Mouse (Mus musculus) granulocyte monocyte progenitor cell, adult 5-6 weeks (primary cell): ENCODE measurements around the gene Mboat2. TPM values are rescaled to one million over a fixed set of nuclear protein-coding genes. Genes with fewer than 3 reads are reported as not detected.

ENCODE experiments used
- ATAC-seq: replicated peaks from 2 replicates; pipeline ENCODE4 v1.8.0; 2016; ENCODE audit warnings: mild to moderate bottlenecking, moderate TSS enrichment, inconsistent platforms; ENCODE audit not compliant: poor library complexity, severe bottlenecking
- total RNA-seq, 2 experiments: library from RNA; stranded (forward) in 1 of 2; stranded (reverse) in 1 of 2; fragments of 200-712, 200-1000 nt in 1 of 2; fragments of >200 nt in 1 of 2; fragmentation: Nextera tagmentation in 1 of 2; gene quantifications; 2 replicates each; pipeline ENCODE4 v1.2.3; 2014 to 2017

The Mboat2 gene
- total RNA-seq, 2 experiments from 2014 or later: 0.39 to 0.98 TPM

DNA sequence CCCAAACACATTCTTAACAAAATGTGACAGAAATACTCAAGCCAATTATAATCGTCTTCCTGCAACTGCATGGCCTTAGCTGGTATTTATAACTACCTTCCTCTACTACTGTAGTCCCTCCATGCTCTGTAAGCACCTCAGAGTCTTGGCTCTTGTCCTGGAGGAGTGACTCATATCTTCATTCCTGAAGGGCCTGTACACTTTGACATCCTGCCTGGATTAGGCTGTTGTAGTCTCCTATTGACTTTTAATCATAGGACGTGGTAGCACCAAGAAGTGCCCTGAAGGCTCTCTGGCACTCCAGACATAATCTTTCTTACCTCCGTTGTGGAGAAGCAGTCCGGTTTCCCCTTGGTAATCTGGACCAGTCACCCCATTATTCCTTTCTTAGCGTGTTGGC is 64.7 kb downstream of the Mboat2 start:
- ATAC-seq: no peak

DNA sequence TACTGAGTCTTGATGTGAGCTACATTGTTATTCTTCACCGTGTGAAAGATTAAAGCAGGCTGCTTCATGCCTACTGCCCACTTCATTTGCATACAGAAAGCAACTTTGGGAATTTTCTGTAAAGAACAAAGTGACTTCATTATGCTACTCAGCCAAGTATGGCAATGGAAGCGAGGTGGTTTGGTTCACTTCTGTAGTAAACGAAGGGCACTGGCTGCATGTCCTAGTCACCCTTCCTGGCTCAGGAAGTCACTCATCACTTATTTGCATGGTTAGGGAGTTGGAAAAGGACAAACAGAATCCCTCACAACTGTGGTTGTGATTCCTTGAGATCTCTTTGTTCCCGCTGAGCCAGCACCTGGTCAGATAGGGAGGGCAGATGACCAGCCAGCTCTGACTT is 66.7 kb downstream of the Mboat2 start:
- ATAC-seq: no peak

DNA sequence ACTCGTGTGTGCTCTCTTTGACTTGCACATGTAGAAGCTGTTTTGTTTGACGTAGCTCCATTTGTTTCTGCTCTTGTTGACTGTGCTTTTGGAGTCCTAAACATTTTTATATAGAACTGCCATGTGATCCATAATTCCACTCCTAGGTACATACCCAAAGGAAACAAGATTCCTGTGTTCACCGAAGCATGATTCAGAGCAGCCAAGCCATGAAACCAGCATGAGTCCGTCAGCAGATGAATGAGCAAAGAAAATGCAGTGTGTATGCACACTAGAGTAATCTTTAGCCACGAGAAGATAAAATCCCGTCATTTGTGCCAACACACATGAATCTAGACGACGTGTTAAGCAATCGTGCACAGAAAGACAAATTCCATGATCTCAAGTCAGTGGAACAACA is 67.5 kb downstream of the Mboat2 start:
- ATAC-seq: no peak

DNA sequence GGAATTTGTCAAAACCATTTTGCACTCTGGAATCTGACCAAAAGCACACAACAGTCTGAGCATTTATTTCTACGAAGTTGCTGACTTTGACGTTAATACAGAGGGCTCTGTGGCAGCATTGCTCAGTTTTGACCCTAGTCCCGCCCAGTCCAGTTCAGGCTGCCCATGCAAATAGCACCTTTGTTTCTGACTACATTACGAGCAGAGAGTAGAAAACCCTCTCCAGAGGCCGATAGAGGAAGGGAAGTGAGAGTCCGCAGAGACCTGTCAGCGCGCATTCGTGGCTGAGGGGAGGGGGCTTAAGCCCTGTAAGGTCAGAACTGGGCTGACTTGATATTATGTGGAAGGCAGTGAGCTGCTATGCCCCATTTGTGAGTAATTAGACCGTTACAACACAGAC is 69.0 kb downstream of the Mboat2 start:
- ATAC-seq: peak; percentile 27; the same call in 1 of the 2 replicates

DNA sequence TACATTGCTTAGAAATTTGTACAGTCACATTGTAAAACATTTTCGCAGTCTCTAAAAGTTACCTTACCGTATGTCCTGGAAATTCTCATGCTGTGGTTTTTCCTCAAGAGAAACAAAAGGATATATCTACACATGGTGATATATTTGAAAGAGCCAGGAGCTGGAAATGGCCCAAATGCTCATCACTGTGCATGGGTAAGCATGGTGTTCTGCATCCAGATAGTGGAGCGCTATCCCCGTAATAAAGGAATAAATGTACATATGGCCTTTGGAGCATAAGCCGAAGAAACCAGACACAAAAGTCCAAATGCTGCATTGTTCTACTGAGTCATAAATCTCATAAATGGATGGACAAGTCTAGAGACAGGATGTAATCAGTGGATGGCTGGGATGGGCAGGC is 72.1 kb downstream of the Mboat2 start:
- no peak for ATAC-seq

DNA sequence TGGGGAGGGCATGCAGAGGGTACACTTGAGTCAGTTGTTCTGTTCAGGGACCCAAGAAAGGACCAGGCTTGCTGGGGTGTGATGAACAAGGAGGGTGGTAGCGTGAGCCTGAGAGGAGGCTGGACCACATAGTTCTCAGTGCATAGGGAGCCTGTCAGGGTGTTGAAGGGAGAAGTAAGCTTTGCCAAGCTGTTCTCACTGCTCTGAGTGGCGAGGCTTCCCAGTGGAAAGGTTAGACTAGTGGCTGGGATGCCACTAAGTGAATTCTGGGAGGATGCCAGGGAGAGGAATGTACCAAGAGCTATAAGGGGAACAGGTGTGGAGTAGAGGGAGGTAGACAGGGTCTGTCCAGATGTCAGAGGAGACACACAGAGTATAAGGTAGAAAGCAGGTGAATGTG is 77.2 kb downstream of the Mboat2 start:
- ATAC-seq: no peak

DNA sequence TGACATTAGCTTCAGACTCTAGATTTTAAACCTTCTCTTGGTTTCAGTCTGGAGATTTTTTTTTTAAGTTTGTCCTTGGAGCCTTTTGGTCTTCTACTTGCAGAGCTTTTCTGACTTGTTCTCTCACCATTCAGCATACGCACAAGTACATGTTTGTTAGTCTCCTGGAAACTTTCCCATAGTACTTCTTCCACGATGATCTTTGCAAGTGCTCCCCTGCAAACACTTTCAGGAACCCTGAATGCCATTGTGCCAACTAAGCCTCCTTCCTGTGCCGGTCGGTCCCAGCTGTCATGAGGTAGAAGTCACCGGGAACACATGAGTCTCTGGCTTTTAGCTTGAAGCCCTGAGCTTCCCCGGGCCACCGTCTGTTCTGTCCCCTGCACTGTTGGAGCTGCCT is 79.0 kb downstream of the Mboat2 start:
- no peak for ATAC-seq

DNA sequence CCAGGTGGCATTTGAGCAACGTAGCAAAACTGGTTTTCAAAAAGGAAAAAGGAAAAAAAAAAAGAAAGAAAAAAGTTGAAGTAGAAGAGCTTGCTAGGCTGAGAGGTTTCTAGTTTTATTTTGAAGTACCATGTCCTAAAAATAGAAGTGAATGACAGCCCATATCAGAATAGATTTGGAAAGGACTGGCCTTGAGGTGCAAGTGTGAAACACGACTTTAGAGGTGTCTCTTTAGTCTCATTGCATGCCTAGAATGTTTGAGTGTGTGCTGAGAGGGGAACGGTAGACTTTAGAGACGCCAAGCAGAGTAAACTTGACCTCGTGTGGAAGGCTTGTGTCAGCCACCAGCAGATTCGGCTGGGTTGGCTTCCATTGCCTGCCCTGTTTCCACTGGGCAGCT is 81.5 kb downstream of the Mboat2 start:
- no peak for ATAC-seq

DNA sequence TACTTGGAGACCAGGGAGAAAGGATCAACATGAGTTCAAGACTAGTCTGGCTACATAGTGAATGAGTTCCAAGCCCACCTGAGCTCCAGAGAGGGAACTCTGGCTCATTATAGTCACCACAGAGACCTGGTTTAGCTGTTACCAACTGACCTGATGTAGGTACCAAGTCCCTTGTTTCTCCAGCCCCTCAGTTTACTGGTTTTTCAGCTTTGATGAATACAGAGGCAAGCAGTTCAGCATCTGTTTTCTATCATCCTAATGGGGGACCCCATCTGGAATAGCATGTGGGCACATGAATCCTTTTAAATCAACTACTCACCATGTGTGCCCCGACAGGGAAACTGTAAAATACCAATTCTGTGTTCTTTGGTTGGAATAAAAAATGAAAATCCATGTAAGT is 82.2 kb downstream of the Mboat2 start:
- no peak for ATAC-seq

DNA sequence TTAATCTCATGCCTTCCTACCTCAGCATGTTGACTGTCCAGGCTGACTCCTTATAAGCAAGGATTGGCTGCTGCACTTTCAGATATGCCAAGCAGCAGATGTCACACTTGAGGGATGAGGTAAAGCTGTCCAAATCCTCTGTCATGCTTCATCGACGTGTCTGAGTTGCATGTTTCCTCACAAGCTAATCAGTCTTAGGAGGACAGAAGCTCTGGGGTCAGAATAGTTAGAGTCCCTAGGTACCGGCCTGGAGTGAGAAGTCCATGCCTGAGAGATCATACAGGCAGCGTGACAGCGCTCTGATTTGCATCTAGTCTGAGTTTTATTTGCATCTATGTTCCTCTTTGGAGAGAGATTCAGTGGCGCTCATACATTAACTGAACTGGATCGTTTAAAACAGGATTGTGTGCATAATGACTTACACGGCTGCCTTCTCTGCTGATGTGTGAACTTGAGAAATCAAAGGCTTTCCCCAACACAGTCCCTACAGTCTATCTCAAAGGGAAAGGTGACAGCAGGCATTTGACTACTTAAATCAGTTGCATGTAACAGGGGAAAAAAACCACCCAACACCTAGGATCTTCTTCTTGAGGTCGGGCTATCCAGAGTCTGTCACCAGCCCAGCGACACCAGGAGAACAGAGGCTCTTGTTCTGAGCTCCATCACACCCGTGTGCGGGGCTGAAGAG is 88.0 kb downstream of the Mboat2 start:
- no peak for ATAC-seq

DNA sequence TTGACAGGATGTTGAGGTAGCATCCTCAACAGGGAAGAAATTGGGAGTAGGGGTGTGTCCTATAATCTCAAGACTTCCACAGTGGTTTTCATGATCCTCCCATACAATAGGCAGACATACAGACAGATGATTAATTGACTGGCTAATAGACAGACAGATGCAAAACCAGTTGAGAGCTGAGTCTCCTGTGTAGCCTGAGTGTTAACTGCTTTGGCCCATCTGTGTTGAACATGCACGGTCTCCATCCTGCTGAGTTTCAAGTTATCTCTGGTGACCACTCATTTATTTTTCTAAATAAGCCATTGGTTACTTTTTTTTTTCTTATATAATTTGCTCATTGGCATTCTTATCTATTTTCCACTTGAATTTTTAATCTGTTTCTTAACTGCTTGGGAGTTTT is 90.2 kb downstream of the Mboat2 start:
- ATAC-seq: no peak

DNA sequence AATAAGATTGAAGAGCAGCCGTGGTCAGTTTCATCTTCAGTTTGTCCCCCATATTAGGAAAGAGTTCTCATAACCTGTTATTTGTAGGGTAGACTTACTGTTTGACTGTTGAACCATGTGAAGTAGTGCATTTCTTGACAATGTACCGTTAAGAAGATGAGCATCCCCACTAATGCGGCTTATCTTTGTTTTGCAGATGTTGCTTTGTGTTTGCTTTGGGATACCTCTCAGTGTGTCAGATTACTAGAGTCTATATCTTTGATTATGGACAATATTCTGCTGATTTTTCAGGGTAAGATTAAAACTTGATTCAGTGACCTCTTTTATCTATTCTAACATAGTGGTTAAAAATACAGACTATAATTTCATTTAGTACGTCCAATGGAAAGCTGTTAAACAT is 93.3 kb downstream of the Mboat2 start:
- no peak for ATAC-seq

DNA sequence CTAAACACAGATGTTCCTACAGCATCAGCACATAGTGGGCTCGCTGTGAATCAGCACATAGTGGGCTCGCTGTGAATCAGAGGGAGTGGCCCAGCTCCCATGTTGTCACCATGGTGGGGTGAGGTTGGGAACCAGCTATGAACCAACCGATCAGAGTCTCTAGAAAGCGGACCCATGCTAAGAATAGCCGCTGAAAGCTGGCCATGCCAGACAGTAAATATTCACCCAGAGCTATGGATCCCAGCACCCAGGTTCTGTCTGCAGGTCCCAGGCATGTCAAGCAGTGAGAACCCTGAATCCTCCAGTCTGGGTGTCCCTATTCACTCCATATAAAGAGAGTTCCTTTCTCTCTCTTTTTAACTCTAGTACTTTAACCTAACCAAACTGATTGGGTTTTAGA is 94.6 kb downstream of the Mboat2 start:
- no peak for ATAC-seq

DNA sequence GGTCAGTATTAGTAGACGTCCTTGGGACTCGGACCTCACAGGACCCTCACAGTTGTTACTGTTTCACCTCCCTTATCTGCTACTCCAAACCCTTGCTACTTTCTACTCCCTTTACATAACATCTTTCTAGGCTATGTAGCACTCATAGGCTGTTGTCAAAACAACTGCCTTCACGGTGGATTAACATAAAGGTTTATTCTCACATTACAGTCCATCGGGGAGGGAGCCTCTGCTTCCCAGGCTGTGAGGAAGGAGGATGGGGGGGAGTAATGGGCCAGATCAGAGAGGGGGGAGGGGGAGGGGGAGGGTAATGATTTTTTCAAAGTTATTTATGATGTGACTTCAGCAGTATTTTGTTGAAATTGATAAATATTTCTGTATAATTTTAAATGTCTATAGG is 95.0 kb downstream of the Mboat2 start:
- no peak for ATAC-seq

DNA sequence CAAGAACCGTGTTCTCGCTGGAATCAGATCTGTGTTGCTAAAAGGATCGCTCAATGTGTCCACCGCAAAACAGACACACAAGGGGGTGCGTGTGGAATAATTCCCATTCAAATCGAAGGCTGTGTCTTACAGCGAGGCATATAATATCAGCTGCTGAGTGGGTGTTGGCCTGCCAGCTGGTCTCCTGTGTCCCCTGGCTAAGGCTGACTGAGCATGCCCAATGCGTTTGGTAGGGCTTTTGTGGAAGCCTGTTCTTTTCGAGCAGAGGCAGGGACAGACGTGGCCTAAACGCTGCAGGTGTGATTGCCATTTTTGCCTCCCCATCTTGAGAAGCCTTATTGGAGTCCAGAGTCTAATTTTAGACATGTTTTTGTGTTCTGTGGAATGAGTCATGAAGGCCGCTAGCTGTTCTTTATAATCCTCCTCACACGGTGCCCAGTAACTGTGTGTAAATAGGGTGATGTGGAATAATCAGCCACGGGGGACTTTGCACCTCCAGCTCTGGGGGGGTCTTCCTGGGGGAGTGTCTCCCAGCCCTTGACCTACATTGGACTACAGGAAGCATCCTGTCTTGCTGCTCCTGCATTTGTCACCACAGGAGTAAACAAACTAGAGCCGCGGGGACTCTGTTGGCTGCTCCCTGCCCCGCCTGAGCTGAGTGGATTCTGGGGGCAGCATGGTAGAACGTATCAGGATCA is 97.5 kb downstream of the Mboat2 start:
- ATAC-seq: no peak

DNA sequence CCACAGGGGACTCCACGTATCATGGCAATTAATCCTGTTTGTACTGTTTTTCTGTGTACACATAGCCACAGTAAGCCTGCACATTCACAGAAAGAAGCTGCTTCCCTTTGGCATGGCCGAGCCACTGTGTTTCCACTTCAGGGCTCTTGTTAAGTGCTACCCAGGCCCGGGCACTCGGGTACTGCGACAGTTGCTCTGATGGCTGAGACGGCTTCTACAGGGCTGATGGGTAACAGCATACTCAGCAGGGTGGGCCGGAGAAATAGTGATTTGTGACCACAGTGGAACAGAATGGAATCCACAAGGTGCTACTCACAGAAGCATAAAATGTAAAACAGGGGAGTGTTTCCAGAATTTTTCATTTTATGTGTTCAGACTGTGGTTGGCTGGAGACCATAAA is 98.4 kb downstream of the Mboat2 start:
- ATAC-seq: no peak

DNA sequence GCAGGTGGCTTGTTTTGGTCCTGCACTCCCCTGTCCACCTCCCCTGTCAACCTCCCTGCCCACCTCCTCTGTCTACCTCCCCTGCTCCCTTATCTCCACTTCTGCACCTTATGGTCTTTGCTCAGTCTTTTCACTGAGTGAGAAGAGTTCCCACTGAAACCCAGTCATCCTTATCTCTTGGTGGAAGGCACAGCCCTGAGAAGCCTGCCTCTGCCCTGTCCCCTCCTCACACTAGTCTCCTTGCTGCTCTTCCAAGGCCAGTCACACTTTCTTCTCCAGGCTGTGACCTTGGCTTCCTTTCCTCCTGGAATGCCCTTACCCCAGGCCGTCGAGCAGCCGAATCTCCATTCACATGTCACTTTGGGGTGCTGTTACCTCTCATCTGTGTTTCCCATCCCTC is 100.1 kb downstream of the Mboat2 start:
- ATAC-seq: no peak

DNA sequence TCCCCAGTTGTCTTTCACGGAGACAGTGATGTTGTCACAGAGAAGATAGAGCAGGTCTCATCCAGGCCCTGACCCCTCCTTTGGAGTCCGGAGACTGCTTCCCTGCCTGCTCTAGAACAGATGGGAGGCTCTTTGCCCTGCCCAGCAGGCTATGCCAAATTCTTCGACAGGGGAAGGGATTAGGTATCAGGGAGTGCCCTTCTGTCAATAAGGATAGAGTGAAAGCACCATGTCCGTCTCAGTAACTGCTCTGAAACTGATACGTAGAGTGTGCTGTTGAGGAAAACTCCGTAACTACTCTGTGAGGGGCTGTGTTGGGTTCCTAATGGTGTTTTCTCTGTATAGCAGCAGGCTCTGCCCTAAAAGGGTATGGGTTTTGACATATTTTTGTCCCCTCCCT is 101.4 kb downstream of the Mboat2 start:
- no peak for ATAC-seq

DNA sequence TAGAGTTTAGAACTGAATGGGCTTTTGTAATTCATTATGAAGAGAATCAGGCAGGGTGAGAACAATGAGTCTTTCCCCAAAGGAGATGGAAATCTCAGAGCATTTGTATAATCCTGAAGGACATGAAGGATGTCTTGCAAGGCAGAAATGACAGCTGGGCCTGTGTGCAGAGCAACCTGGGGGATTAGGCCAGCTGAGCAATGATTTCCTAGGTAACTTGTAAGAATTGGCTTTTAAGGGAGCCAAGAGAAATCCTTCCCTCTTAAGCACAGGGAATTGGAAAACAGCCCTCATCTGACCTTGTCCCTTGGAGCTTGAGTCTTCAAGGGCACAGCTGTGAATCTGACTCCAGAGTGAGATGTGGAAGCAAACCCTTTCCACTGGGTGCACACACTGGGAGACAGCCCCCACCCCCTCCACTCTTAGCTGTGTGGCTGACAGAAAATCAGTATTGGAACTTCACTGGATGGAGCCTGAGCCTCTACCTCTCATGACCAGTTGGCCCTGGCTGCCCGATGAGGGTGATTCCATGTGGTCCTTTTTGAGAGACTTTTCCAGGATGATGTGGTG is 102.6 kb downstream of the Mboat2 start:
- no peak for ATAC-seq

DNA sequence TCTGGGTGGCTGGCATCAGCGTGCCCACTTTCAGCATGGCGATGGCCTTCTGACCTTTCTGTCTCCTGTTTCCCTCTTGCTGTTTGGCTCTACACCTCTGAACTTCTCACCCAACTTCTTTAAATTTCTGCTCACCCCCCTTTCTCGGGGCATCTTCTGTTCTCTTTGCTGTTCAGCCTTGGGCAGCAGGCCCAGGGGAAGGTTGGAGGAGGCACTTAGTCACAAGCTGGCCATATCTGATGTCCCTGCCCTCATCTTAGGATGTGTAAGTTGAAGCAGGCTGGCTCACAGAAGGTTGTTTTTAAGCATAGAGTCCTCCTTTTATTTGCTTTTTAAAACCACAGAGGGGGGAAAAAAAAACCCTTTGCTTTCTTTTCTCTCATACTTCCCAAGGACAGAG is 103.3 kb downstream of the Mboat2 start:
- ATAC-seq: no peak

DNA sequence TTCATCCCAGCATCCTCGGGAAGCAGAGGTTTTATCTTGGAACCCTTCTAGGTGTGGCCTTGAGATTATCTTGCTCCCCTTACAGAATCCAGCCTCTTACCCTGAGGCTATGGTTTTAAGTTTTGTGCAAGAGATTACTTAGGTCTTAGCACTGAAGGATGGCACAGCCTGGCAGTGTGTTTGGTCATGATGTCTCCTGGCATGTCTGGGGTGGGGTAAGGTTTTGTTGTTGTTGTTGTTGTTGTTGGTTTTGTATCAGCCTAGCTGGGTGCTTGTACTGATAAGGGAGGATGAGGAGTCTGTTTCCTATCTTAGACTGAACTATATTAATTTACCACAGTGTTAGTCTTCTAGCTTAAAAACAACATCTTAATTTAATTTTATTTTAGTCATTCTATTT is 105.6 kb downstream of the Mboat2 start:
- no peak for ATAC-seq

DNA sequence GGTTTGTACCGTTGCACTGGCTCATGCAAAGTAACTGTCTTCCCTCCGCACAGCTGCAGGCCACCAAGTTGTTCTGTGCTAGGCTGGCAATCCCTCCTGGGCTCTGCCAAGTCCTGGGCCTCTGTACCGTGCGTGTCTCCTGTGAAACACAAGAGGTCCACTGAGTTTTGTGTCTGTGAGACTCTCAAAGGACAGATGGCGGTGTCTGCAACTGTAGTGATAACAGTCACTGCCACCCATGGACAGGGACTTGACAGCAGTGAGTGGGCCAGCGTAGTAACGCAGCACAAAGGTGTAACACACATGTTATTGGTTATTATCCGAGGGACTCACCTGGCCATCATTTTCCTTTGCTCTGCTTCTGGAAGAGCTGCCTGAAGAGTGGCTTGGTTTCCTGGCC is 108.7 kb downstream of the Mboat2 start:
- no peak for ATAC-seq
